Mouse (Mus musculus): ENCODE data around the gene Ss18l1. TPM values are rescaled to one million over a fixed set of nuclear protein-coding genes. Genes with fewer than 3 reads are reported as not detected.

Ss18l1 gene
- total RNA-seq (2021) = 10 to 100 TPM; 42.2 to 43.7 TPM

DNA sequence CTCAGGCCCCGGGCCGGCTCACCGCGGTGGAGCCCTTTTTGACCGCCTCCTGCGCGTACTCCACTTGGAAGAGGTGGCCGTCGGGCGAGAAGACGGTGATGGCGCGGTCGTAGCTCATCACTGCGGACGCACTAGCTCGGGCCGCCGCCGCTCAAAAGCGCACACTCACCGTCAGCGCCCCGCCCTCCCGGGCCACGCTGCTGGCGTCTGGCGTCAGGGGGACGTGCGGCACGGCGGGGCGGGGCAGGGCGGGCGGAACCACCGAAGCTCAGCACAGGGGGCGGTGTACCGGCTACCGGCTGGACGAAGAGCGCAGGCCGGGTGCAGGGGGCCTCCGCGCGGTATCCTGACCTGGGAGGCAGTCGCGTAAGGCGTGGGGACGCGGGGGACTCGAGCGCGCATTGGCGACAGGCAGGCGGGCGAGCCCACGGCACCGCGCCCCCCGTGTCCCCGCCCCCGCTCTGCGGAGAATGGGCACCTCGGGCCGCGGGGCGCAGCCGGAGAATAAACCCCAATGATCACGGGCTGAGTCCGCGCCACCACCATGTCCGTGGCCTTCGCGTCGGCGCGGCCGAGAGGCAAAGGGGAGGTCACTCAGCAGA lies at the start of gene Ss18l1, which contains the start of gene Psma7:
TSS of gene Ss18l1 (plus strand) at position 254 of the 602 bp plus-strand sequence.
TSS of gene Psma7 (minus strand) at position 178 of the 602 bp plus-strand sequence.
- DNase-seq = peak; percentile 87 to 89

DNA sequence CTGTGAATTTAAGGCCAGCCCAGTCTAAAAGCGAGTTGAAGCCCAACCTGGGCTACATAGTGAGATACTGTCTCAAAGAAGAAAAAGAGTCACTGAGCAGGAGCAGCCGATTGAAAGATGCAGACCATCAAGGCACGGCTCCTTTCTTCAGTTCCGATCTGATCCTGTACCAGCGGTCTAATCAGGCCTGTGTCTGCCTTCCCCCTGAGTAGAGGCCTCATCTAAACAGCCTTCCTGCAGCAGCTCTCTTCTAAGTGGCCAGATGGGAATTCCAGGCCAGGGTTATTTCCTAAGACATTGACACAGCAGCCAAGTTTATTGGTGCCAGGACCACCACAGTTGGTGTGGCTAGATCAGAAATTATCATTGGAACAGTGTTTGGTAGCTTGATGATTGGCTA lies 49.2 kb upstream of the Ss18l1 start:
- DNase-seq = no peak

DNA sequence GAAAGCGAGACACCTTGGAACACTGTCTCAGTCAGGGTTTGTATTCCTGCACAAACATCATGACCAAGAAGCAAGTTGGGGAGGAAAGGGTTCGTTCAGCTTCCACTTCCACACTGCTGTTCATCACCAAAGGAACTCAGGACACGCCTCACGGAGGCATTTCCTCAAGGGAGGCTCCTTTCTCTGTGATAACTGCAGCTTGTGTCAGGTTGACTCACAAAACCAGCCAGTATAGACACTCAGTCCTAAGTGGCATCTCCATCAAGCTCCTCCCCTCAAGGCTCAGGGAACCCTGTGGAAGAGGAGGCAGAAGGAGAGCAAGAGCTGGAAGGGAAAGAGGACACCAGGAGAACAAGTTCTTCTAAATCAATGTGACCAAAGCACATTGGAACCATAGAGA lies 43.9 kb upstream of the Ss18l1 start:
- DNase-seq = no peak

DNA sequence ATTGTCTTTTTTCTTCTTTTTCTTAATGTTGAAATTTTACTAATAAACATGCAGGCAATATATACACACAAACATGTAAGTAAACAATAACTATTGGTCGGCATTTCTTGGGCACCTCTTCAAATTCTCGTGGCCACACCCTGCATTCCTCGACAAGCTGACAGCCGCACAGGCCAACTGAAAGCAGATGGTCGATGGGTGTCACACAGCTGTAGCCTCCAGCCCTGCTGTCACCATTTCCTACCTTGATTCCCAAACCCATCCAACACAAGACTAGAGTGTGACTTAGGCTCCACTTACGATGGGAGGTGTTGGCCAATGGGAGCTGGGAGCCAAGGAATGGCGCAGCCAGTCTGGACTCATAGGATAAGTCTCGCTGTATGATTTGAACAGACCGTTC lies 40.7 kb upstream of the Ss18l1 start:
- DNase-seq = no peak

DNA sequence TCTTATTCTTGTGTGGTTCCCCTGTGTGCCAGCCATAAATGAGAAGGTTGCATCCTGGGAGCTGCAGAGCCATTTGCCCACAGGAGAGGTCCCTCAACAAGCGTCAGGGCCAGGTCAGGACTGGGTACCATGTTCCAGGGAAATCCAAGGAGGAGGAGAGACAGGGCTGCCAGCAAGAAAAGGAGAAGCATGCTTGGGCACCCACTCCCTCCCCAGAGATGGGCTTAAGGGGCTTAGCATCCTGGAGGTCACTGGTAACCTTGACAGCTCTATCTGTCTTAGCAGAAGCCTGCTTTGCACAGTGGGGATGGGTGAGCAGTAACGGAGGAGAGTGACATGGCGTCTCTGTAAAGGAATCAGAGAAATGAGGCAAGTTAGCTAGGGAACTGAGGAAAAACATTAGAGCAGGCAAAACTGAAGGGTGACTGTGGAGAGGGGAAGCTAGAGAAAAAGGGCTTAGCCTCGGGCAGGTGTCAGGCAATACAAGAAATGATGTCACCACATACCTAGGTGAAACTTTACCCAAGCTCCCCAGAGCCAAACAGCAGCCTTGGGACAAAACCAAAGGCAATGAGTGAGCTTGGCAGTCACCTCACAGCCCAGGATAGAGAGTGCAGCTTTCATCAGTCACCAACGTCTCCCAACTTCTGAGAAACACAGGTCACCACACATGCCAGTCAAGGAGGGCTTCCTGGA lies 36.5 kb upstream of the Ss18l1 start:
- no peak for DNase-seq

DNA sequence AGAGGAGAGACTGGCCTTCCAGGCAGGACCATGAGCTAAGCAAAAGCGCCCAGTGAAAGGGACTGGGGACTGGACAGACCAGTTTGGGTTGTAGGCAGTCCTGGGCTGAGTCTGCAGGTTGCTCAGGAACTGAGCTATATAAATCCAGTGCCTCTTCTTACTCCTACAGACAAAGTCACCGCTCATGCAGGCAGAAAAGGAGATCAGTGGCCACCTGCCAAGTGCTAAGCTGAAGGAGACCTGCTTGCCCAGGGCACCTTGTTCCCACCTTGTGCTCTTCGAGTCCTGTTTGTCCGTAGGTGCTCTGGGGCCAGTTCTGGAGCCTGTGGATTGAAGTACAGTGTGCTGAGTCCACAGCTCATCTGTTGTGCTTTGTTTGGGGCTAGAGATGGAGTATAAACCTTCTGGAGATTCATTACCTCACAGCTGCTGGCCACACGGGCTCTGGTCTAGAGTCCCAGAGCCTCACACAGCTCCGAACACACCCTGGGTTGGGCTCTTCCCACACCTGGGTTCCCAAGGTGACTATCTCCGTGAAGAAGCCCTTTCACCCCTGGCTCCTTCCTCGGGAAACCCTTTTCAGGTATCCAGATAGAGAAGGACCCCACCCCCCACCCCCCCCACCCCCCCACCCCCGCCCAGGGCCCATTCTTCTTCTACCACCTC lies 35.8 kb upstream of the Ss18l1 start:
- DNase-seq = no peak

DNA sequence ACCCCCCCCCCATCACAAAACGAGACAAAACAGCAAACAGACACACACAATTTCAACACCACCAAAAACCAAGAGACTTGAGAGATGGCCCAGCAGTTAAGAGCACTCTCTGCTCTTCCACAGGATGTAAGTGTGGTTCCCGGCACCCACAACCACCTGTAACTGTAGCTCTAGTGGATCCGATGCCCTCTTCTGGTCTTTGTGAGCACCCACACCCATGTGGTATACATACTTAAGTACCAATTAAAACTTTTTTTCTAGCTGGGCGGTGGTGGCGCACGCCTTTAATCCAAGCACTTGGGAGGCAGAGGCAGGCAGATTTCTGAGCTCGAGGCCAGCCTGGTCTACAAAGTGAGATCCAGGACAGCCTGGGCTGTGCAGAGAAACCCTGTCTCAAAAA lies 31.6 kb upstream of the Ss18l1 start:
- no peak for DNase-seq

DNA sequence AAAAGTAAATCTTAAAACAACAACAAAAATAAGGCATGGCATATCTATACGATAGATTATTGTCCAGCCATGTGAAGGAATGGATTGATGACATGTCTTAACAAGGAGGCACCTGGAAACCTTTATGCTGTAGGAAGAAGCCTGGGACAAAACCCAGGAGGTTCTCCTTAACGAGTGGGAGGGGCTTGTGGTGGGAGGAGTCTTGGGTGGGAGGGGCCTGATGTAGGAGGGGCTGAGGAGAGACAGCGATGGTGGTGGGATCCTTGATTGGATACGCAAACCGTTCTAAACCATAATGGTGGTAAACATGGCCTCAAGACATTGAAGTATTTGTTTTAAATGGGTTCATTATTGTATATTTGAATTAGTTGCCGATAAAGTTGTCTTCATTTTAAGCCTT lies 30.9 kb upstream of the Ss18l1 start:
- DNase-seq = no peak

DNA sequence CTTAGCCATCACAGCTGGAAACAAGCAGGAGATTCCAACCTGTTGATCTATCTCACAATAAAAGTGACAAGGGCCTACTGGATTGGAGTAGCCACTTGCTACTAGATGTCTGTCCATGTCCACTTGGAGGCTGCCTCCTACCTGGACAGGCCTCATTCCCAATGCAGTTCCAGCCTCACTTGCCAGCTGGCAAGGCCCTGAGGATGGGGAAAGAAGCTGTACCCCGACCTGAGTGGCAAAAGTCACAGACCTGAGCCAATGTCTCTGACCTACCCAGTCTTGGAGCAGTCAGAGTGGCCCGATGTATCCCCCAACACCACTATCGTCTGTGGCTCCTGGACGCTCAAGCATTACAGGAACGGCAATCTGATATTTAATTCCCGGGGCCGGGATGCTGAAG lies 28.6 kb upstream of the Ss18l1 start:
- no peak for DNase-seq

DNA sequence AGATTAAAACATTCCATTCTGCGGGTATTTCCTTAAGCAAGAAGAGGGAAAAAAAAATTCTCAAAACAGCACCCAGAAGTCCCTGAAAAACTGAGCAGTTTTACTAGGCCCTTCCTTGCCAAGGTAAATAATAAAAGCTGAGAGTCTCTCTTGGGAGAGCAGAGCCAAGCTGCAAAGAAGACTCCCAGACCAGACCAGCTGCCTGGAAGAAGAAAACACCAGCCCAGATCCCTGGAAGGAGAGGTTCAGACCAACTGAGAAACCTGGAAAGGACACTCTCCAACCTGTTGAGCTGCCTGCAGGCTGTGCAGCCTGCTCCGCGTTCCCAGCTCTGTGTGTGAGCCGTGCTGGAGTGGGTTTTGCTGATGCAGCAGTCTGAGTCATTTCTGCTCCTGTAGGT lies 24.7 kb upstream of the Ss18l1 start:
- DNase-seq = no peak

DNA sequence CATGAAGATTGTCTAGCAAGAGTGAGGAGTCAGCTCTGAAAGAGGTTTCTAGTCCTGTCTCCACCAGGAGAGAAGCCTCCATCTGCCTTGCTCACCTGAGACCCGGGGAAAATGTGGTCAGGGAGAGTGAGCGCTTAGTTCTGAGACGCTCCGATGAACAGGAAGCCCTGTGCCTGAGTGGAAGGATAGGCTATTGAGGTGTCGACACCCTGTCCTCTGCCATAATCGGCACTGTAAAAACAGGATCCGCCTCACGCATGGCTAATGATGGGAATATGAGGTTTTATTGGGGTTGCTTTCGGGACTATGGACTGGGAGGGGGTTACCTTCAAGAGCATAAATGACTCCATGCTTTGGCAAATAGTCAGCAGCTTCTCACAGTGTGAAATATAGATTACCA lies 23.7 kb upstream of the Ss18l1 start:
- DNase-seq = no peak

DNA sequence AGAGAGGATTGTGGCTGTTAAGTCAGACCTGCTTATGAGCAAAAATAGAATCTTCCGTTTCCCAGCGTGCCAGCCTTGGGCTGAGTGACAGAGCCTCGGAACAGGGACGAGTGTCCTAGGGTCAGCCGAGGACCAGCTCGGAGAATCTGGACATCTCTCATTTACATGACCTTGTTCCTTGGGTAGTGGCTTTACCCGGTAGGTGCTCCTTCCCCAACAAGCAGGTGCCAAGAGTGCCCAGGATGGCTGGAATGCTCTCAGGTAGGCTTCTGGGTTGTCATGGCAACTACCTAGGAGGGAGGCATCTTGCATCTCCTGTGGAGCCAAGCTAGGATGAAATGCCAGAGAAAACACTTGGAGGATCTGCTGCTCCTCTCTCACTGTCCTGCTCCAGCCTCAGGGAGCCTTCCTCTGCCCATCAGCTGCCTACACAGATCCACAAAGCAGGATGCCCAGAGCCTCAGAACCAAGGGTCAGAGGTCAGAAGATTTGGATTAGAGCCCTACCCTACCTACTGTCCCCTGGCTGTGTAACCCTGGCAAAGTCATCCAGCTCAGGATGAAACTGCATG lies 22.1 kb upstream of the Ss18l1 start:
- DNase-seq = no peak

DNA sequence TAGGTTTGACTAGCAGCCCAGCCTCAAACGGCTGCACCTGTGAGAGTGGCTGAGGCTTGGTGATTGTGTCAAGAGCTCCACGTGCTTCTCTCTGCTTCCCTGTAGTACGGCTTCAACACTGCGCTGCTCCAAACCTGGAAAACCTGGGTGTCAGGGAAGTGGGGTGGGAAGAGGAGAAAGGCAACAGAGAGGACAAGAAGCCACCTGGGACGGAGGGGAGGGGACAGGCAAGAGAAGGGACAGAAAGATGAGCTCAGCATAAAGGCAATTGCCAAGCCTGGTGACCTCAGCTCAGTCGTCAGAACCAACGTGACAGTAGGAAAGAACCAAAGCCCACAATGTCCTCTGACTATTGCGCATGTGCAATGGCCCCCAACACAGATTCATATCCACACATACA lies 21.4 kb upstream of the Ss18l1 start:
- DNase-seq = no peak

DNA sequence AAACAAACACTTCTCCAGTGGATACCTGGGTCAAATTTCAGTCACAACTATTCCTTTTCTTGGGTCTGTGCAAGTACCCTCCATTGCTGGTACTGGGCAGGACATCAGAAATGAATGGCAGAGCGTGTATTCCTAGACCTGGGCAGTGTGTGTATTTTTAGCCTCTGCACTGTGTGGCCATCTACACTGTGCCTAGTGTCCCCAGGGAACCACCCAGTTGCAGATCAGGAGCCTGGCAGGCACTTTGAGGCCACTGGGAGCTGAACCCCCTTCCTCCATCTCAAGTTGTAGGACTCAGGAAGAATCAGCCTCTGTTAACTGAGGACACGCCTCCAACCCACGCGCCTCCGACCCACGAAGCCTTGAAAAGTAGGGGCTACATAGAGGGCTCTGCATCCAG lies 19.6 kb upstream of the Ss18l1 start:
- DNase-seq = no peak

DNA sequence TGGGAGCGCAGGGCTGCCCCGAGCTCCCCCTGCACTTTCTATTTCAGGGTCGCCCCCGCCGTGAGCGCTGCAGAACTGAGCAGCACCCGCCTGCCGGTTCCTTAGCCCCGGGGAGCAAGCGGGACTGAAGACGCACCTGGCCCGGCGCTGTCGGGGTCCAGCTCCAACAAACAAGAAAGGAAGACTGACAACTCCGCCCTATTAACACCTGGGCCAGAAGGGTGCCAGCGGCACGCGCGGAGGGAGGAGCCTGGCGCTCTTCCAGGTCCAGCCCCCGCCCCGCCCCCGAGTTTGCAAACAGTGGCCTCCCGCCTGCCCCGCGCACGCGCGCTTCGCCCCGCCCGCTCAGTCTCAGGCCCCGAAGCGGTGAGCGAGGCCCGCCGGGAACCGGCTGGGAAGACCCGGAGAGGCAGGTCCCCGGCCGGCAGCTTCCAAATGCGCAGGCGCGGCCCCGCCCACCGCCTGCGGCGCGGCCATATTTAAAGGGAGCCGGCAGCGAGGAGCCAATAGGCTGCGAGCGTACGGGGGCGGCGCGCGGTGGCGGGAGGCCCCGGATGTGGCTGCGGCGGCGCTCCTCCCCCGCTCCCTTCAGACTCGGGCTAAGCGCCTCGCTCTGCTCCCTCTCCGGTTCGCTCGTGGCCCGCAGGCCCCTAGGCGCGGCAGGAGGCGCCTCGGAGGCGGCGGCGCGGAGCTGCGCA lies 17.8 kb upstream of the Ss18l1 start, which contains the start of gene Lsm14b:
TSS of gene Lsm14b (plus strand) at position 587 of the 698 bp plus-strand sequence.
- peak; percentile 99 for DNase-seq

DNA sequence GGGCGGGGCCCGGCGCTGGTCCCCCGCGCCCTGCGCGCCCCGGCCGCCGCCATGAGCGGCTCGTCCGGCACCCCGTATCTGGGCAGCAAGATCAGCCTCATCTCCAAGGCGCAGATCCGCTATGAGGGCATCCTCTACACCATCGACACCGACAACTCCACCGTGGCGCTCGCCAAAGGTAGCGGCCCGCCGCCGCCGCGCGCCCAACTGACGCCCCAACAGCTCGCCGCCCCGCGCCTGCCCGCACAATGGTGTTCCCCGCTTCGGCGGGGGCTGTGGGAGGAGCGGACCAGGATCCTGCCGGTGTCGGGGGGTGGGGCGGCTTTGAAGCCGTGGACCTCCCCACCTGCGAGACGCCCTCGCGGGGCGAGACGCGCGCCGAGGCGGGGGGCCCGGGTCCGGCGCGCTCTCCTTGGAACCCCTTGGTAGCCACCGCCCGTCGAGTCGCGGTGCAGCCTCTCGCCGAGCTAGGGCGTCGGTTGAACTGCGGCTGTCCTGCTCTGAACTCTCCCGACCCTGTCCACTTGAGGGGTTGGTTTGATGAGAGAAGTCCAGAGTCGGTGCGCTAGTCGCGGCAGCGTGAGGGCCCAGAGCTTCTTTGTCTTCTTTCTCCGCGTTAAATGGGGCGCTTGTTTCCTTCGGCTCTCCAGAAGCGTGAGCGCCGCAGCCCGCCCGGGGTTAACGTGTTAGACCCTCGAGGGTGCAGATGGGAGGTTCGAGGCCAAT lies 17.0 kb upstream of the Ss18l1 start:
- no peak for DNase-seq

DNA sequence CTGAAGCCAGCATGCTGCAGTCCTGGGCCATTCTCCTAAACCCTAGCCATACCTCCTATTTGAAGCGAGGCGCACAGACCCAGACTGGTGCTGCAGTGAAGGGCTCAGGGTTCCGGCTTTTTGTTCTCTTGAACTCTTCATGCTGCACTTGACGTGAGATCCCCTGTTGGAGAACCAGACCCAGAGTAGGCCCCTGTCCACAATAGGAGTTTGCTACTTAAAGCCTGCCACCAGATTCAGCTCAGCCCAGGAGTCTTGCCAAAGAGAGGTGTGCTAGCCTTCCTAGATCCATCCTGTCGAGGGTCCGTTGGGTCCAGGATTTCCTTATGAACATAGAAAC lies 16.5 kb upstream of the Ss18l1 start:
- DNase-seq = no peak

DNA sequence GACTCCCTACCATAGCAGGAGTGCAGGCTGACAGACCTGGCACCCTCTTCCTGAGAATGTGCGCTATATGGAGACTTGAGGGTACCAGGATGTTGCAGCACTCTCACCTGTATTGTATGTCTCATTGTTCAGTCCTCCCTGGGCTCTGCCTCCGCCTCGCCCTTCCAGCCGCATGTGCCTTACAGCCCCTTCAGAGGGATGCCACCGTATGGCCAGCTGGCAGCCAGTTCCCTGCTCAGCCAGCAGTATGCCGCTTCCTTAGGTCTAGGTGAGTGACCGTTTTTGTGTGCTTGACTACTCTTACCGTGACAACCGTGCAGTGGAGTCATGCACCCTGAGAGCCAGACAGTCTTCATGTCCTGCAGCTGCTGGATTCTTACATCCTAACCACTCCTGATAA lies 14.5 kb upstream of the Ss18l1 start:
- no peak for DNase-seq

DNA sequence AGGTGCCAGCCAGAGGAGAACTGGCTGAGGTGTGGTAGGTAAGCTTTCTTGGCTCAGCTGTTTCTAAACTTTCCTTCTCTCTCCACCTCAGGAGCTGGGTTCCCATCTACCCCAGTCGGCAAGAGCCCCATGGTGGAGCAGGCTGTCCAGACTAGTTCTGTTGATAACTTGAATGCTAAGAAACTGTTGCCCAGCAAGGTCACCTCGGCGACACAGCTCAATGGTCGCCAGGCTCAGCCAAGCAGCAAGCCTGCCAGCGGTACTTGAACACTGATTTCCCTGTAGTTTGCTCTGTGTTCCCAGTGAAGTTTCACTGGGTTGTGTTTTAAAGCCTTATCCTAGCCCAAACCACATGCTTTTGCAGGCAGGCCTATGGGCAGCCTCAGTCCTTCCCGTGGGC lies 11.0 kb upstream of the Ss18l1 start:
- DNase-seq = no peak

DNA sequence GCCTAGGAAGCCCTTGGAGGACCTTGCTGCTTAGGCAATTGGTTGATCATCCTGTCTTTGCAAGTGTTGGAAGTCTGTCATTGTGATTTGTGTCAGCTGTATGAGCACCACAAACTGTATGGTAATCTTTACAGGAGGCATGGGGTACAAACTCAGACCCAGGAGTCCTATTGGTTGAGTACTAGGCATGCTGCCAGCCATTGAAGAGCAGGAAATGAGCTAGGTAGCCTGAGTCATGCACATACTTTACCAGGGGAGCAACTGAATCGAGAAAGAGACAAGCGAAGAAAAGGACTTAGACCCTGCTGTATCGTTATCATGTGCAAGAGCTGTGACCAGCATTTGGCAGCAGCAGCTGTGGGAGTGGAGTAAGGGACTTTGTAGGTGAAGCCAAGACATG lies 9.4 kb upstream of the Ss18l1 start:
- no peak for DNase-seq

DNA sequence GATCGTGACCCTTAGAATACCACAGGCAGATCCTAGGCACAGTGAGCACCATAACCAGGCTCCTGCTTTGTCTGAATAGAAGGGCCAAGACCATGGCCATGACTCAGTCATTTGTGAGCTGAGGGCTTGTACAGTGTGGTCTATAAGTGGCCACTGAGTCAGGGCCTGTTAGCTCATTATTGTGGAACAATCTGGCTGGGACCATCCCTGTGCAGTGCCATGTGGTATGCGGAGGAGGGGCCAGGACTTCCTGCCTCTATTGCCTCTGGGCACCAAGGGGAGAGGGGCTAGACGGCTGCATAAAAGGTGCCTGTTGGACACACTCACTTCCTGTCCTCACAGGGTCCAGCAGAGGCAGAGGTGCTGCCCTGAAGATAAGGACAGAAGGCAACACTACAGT lies 8.4 kb upstream of the Ss18l1 start:
- no peak for DNase-seq

DNA sequence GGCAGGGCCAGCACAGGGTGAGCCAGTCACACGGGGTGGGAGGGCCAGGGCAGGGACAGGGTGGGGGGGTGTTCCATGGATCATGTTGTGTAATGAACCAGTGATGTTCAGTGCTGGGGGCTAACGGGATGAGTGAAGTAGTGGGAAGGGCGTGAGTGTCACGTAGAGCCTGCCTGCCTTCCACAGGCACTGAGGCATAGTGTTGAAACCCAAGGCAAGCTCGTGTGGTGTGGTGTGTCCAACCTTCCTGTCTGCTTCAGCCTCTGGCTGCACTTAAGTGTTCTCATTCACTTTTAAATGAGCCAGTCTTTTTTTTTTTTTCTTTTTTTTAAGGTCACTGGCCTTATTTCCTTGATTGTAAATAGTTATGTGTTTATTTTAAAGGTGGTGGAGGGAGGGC lies 7.6 kb upstream of the Ss18l1 start:
- DNase-seq = no peak

Measured in layer of hippocampus, postnatal 36 days (tissue).